18 mouse cellular contexts compared by ENCODE assay signal in the genomic region with DNA sequence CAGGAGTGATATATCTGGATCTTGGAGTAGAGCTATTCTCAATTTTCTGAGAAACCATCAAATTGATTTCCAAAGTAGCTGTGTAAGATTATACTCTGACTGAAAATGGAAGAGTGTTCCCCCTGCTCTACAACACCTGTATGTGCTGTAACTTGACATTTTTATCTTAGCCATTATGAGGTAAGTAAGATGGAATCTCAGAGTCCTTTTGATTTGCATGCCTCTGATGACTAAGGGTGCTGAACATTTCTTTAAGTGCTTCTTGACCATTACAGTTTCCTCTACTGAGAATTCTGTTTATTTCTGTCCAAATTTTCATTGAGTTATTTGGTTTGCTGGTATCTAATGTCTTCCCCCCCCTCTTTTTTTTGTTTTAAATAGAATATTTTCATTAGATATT.
DNase-seq lines count a peak whose midpoint lies in the region; ATAC-seq and TF ChIP-seq lines count a peak whose summit lies in the region.
"Had no signal": no experiment of that assay in that cellular context is flagged by ENCODE, and none has a peak within 500 bp of the region (broad histone marks: within the 10 kb centered on the region; RNA-seq: fewer than 3 reads in every experiment).

No protein-coding gene starts in this region.

- H3K4me1 ChIP-seq in lung, postnatal 0 days (ENCODE audit: insufficient read depth, low read depth, low read length) = no peaks in the 10 kb centered on the region

- no peak overlapping the region for H3K4me2 ChIP-seq in lung, postnatal 0 days (replicated peaks; ENCODE audit: low read depth, low read length)

- TF ChIP-seq EP300 in lung, postnatal 0 days (IDR thresholded peaks at IDR 0.05) = peak; percentile 56

- no peak overlapping the region for H3K4me3 ChIP-seq in lung, postnatal 0 days (ENCODE audit: low read depth, low read length)

- no peak overlapping the region for H3K27ac ChIP-seq in lung, postnatal 0 days (ENCODE audit: low read length)

- H3K36me3 ChIP-seq in lung, postnatal 0 days (ENCODE audit: insufficient read depth, low read length) = no peaks in the 10 kb centered on the region
- H3K36me3 ChIP-seq: G1E had no signal

- ATAC-seq in lung, postnatal 0 days = peak; percentile 55; the same call in 1 of the 2 replicates
- ATAC-seq: activated CD4-positive, CD25-positive, alpha-beta regulatory T cell, adult 4 months; CD4-positive, CD25-positive, alpha-beta regulatory T cell, adult 4 months; Patski had no signal

- no peaks in the 10 kb centered on the region for H3K9me3 ChIP-seq in lung, postnatal 0 days (ENCODE audit: low read length)
- H3K9me3 ChIP-seq: G1E had no signal

- TF ChIP-seq CTCF in lung, postnatal 0 days (IDR thresholded peaks at IDR 0.05) = no peak

- no peak overlapping the region for H3K9ac ChIP-seq in lung, postnatal 0 days (replicated peaks; ENCODE audit: low read depth)

- no peaks in the 10 kb centered on the region for H3K27me3 ChIP-seq in lung, postnatal 0 days (replicated peaks; ENCODE audit: insufficient read depth, low read length)
- H3K27me3 ChIP-seq: CH12.LX, Patski had no signal

- DNase-seq in lung, postnatal 0 days (ENCODE audit: low spot score) = peak; percentile 34
- no peak for DNase-seq in lung, postnatal 25 days (ENCODE audit: low spot score)
- DNase-seq: adrenal gland, adult 2 months; adrenal gland, adult 8-10 months; adrenal gland, postnatal 10 days; adrenal gland, postnatal 14 days; adrenal gland, postnatal 25 days; adrenal gland, postnatal 36 days; B cell, adult 2 months; cerebellum, adult 11 months; cerebellum, adult 11-12 months; cerebellum, adult 18-20 months; cerebellum, adult 2 months had no signal
